Mouse (Mus musculus): ENCODE results near the gene Gpkow.
"Not testable (repeated sequence)": the region's sequence is repeated elsewhere in the genome, so short reads cannot be mapped to it uniquely, and the experiment has no call there.

Gpkow gene

DNA sequence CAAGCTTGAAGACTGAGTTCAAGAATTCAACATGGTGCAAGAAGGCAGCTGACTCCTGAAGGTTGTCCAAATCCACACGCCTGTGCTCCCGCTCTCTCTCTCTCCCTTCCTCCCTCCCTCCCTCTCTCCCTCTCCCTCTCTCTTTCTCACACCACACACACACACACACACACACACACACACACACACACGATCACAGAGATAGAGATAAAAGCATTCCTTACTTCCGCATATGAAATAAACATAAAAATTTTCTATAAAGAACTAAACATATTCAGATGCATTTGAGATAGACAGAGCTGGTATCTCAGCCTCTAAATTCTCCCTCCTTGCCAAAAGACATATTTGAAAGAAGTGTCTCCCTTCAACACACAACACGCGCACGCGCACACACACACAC, 48.5 kb downstream of the Gpkow start:
- no peak for DNase-seq (ENCODE audit: low spot score)

DNA sequence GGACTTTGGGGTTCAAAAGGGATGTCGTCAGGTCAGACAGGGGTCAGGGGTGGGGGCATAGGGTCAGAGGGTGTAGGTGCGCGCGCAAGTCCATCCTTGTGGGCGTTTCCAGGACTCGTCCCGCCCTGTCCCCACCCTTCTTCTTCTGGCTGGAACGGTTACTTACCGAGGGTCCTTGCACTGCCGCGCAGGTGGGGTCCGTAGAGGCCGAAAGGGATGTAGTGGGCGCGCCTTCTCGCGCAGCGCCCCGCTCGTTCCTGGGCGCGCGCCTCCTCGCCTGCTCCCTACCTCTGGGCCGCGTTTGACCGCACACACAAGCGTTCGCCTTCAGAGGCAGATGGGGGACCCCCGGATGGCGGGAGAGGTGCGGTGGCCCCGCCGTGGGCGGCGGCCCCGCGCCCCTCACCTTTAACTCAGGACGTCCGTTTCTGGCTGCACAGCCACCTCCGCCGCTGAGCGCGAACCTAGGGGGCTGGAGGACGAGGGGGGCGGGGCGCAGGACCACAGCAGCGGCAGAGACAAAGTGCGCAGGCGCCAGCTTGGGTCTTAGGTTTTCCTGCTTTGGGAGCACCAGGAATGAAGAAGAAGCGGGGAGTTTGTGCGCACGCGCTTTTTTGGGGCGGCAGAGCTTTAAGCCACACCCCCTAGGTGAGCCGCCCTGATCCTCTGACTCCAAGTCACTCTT, 53.6 kb downstream of the Gpkow start, which contains the start of gene Ccdc120:
Gene Ccdc120 (minus strand): TSS at position 474 of the 685 bp plus-strand sequence.
- DNase-seq (ENCODE audit: low spot score) = peak; percentile 52

GRCm38 (mm10) chrX:7753627-7754026, 56.7 kb downstream of the Gpkow start:
- DNase-seq (ENCODE audit: low spot score) = not testable (repeated sequence)
